Mouse (Mus musculus): ENCODE measurements around the gene Gm10134. TPM values are rescaled to one million over a fixed set of nuclear protein-coding genes. Genes with fewer than 3 reads are reported as not detected.

The Gm10134 gene
- polyA plus RNA-seq, 1 experiment from 2014 or later, result 1.1 TPM

DNA sequence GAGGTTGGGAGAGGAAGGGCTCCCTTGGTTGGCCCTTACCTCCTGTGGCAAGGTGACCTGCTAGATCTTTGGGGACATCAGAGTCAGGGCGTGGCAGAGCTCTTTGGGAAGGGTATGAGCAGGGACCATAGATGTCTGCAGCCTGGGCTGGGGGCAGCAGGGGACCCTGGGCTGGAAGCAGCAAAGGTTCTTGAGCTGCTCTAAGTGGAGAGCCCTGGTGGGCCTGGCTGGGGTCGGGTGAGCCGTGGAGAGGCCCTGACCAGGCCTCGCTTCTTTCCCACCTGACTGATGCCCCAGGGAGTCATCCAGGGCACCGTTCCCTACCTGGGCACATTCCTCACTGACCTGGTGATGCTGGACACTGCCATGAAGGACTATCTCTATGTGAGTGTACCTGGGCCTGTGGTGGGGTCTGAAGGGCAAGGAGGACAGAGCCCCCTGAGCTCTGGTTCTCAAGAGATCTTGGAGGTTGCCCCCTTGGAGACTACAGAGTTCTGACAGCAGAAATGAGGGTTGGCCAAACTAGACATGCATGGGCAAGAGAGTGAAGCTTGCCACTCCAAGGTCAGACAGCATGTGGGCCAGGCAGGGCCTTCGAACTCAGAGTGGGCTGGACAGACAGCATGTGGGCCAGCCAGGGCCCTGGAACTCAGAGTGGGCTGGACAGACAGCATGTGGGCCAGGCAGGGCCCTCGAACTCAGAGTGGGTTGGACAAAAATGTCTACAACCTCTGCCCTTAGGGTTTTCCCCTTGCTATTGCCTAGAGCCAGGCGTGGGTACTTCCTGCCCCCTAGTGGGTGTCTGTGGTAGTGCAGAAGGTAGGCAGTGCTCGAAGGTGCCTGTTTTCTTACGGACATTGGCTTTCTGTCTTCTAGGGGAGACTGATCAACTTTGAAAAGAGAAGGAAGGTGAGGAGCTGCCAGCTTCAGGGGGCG, 41.6 kb downstream of the Gm10134 start:
- 50% methylated on average over 11 of the region's 11 CpGs for WGBS
- Histone ChIP-seq H3K4me2 (ENCODE audit: low read length) (no peak overlapping the region), H3K36me3 (ENCODE audit: control insufficient read depth, insufficient read depth, low read length) (peaks cover 93% of the 10 kb centered on the region), H3K9me3 (ENCODE audit: control insufficient read depth, low read length) (no peaks in the 10 kb centered on the region), H3K4me3 (ENCODE audit: control insufficient read depth in 1 of 2, insufficient read depth in 1 of 2, low read depth in 1 of 2, low read length in 2 of 2) (no peak overlapping the region), H3K4me1 (ENCODE audit: control insufficient read depth in 2 of 2, insufficient read depth in 2 of 2, low read length in 2 of 2) (no peaks in the 10 kb centered on the region), H3K27ac (replicated peaks in 1 of 2; ENCODE audit: control insufficient read depth in 1 of 2, insufficient read depth in 1 of 2, low read depth in 2 of 2, low read length in 2 of 2) (no peak overlapping the region), H3K9ac (ENCODE audit: low read length) (no peak overlapping the region), H3K27me3 (ENCODE audit: control insufficient read depth, insufficient read depth, low read length) (no peaks in the 10 kb centered on the region)
- no peak for ATAC-seq (ENCODE audit: insufficient number of reproducible peaks, insufficient read depth, low FRiP score, low read depth)

DNA sequence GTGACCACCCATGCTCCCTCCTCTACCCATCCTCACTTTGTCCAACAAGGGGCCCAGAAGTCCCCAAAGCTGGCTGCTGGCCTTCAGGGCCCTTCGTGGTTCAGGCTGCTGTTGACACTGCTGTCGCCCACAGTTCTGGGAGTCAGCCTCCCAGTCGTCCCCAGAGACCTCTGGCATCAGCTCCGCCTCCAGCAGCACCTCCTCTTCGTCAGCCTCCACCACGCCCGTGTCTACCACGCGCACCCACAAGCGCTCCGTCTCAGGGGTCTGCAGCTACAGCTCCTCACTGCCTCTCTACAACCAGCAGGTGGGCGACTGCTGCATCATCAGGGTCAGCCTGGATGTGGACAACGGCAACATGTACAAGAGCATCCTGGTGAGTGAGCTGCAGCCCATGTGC, 43.3 kb downstream of the Gm10134 start:
- WGBS, result 88% methylated on average over 13 of the region's 13 CpGs
- no peaks in the 10 kb centered on the region for H3K4me1 ChIP-seq (ENCODE audit: control insufficient read depth in 2 of 2, insufficient read depth in 2 of 2, low read length in 2 of 2)
- no peaks in the 10 kb centered on the region for H3K9me3 ChIP-seq (ENCODE audit: control insufficient read depth, low read length)
- no peaks in the 10 kb centered on the region for H3K27me3 ChIP-seq (ENCODE audit: control insufficient read depth, insufficient read depth, low read length)
- no peak for ATAC-seq (ENCODE audit: insufficient number of reproducible peaks, insufficient read depth, low FRiP score, low read depth)
- H3K9ac ChIP-seq (ENCODE audit: low read length), result no peak overlapping the region
- no peak overlapping the region for H3K4me2 ChIP-seq (ENCODE audit: low read length)
- H3K27ac ChIP-seq (replicated peaks in 1 of 2; ENCODE audit: control insufficient read depth in 1 of 2, insufficient read depth in 1 of 2, low read depth in 2 of 2, low read length in 2 of 2), result no peak overlapping the region
- H3K36me3 ChIP-seq (ENCODE audit: control insufficient read depth, insufficient read depth, low read length), result peaks cover 93% of the 10 kb centered on the region
- H3K4me3 ChIP-seq (ENCODE audit: control insufficient read depth in 1 of 2, insufficient read depth in 1 of 2, low read depth in 1 of 2, low read length in 2 of 2), result no peak overlapping the region

DNA sequence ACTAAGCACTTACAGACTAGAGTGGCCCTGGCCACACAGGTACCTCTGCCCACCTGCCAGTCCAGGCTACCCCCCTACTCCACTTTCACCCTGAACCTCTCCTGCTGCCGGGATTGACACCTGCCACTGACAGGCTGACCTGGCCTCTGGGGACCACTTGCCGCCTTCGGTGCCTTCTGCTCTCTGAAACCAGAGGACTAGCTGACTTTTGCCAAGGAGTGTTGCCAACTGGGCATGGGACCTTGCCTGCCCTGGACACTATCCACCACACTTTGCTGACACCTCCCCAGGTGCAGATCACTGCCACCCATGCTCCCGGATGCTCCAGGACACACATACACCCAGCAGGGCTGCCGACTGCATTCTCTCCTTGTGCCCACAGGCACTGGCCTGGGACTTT, 46.4 kb downstream of the Gm10134 start:
- Histone ChIP-seq H3K4me1 (ENCODE audit: control insufficient read depth in 2 of 2, insufficient read depth in 2 of 2, low read length in 2 of 2) (no peaks in the 10 kb centered on the region), H3K4me3 (ENCODE audit: control insufficient read depth in 1 of 2, insufficient read depth in 1 of 2, low read depth in 1 of 2, low read length in 2 of 2) (no peak overlapping the region), H3K27me3 (ENCODE audit: control insufficient read depth, insufficient read depth, low read length) (no peaks in the 10 kb centered on the region), H3K27ac (replicated peaks in 1 of 2; ENCODE audit: control insufficient read depth in 1 of 2, insufficient read depth in 1 of 2, low read depth in 2 of 2, low read length in 2 of 2) (no peak overlapping the region), H3K4me2 (ENCODE audit: low read length) (no peak overlapping the region), H3K9ac (ENCODE audit: low read length) (no peak overlapping the region), H3K9me3 (ENCODE audit: control insufficient read depth, low read length) (no peaks in the 10 kb centered on the region), H3K36me3 (ENCODE audit: control insufficient read depth, insufficient read depth, low read length) (peaks cover 66% of the 10 kb centered on the region)
- WGBS, result 89% methylated on average over 5 of the region's 5 CpGs
- ATAC-seq (ENCODE audit: insufficient number of reproducible peaks, insufficient read depth, low FRiP score, low read depth), result no peak

Other genes with a start within 250 kb of the Gm10134 start
- 2.8 and 3.6 TPM in 2 replicates for gene Ppp1r26, start 59.3 kb upstream of the Gm10134 start, polyA plus RNA-seq (2014; fragmentation: Nextera tagmentation; extraction: Ambion mirVana)
- gene 1700007K13Rik, start 39.8 kb upstream of the Gm10134 start, polyA plus RNA-seq (2014; fragmentation: Nextera tagmentation; extraction: Ambion mirVana), result 0.43 TPM in 1 of 2 replicates, not detected in the other
- gene Mrps2, start 38.0 kb upstream of the Gm10134 start, polyA plus RNA-seq (2014; fragmentation: Nextera tagmentation; extraction: Ambion mirVana), result 47.9 and 50.9 TPM in 2 replicates
- not detected in 2 replicates for gene Gbgt1, start 9.2 kb upstream of the Gm10134 start, polyA plus RNA-seq (2014; fragmentation: Nextera tagmentation; extraction: Ambion mirVana)
- 20.1 and 21.1 TPM in 2 replicates for gene Ralgds, start 7.0 kb downstream of the Gm10134 start, polyA plus RNA-seq (2014; fragmentation: Nextera tagmentation; extraction: Ambion mirVana)
- gene Cel, start 57.3 kb downstream of the Gm10134 start, polyA plus RNA-seq (2014; fragmentation: Nextera tagmentation; extraction: Ambion mirVana), result not detected in 2 replicates
- 20.0 and 20.7 TPM in 2 replicates for gene Gtf3c5, start 77.7 kb downstream of the Gm10134 start, polyA plus RNA-seq (2014; fragmentation: Nextera tagmentation; extraction: Ambion mirVana)
- 0.23 and 0.43 TPM in 2 replicates for gene Gfi1b, start 115.9 kb downstream of the Gm10134 start, polyA plus RNA-seq (2014; fragmentation: Nextera tagmentation; extraction: Ambion mirVana)
- gene Tsc1, start 135.1 kb downstream of the Gm10134 start, polyA plus RNA-seq (2014; fragmentation: Nextera tagmentation; extraction: Ambion mirVana), result 12.9 and 14.9 TPM in 2 replicates
- 0.43 and 2.7 TPM in 2 replicates for gene Spaca9, start 193.6 kb downstream of the Gm10134 start, polyA plus RNA-seq (2014; fragmentation: Nextera tagmentation; extraction: Ambion mirVana)
- 0.24 and 0.54 TPM in 2 replicates for gene Ak8, start 194.1 kb downstream of the Gm10134 start, polyA plus RNA-seq (2014; fragmentation: Nextera tagmentation; extraction: Ambion mirVana)

All from heart, embryonic 14.5 days (tissue).